Mouse (Mus musculus) c-Kit-positive CD71-negative TER-119-negative erythroid progenitor cells, embryonic 14.5 days (primary cell): ENCODE data around the gene Ada.

Source experiments
- DNase-seq: peaks from one replicate; pipeline ENCODE4 v3.0.0-alpha.2; 2013; ENCODE audit warnings: low read depth

Gene Ada

DNA sequence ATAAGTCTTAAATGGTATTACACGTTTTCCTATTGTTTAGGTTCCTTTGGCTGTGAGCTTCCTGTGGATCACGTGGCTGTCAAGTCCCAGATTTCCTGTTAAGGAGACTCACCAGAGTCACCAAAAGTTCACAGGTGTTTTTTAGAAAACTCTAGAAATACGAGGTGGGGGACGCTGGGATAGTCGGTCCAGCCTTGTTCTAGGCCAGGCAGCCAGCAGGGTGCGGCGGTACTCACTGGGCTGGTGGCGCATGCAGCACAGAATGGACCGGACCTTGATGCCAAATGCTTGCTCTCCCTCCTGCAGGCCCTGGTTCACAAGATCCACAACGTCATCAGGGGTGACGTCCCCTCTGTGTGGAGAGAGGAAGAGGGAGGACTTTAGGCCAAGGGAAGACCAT lies 18.0 kb downstream of the Ada start:
- DNase-seq: no peak

DNA sequence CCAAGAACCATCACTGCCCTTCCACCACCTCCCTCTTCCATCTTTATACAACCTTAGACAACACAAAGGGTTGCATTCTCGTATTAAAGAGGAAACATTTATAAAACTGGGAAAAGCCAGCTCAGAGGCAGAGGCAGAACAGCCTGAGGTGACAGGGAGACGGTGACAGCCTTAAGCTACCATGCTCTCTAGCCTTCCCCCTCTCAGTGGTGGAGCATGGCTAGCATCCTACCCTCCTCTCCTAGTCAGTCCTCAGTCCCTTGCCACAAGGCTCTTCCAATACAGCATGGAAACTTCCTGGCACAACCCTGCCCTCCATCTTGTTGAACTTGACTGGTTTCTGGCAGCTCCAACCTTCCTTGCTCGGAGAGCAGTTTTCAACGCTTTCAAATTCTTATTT lies 21.7 kb downstream of the Ada start:
- no peak for DNase-seq

DNA sequence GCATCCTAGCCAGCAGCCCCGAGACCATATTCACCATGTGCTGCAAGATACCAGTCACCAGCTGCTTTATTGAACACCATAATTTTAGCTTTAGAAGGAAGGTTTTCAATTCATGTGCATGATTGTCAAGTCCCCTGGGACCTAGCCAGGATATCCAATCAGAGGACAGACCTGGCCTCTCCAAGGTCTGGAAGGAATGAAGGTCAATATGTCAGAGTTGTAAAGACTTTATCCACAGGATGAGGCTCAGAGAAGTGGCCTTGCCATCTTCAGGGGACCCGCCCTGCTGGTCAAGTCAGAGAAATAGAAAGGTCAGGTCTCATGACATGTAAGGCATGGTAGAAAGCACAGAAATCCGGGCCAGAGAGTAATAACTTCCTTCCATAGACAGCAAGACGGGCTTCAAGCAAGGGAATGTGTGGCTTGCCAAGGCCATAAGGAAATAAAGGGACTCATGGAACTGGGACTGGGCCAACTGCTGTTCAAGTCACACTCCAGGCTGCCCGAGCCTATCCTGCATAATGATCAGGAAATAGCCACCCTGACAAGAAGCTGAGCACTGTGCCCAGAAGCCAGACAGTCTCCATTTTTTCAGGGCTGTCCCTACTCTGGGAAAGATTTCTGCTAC lies 23.2 kb downstream of the Ada start:
- no peak for DNase-seq

DNA sequence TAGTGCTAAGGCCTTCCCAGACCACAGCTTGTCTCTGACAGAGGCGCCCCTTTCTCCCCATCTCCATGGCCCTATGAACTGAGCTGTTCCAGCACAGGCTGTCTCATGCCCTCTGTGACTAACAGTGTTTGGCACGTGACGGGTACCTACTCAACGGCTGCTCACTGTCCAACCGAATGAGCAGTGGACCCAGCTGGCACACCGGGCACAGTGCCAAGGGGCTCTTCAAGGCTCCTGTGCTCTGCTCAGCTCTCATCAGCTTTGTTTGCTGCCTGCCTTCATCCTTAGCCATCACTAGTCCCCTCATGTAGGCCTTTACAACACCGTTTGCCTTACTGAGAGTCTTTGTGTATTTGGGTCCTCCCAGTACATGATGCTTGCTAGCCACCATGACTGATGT lies 27.5 kb downstream of the Ada start:
- no peak for DNase-seq

DNA sequence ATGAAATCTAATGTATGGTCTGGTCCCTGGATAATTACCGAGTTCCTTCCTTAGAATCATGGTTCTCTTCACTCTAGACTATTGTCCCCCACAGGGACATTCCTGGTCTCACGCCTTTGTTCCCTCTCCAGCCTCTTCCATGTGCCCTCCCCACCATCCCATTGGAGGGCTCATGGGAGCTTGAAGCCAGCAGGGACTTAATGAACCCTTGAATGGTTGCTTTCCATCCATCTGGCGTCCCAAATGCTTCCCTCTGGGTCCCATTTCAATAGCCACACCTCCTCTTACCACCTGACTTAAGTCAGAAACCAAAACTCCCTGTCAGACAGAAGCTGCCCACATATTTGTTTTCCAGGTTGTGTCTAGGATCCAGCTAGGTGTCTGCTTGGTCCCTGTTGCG lies 30.4 kb downstream of the Ada start:
- DNase-seq: no peak

DNA sequence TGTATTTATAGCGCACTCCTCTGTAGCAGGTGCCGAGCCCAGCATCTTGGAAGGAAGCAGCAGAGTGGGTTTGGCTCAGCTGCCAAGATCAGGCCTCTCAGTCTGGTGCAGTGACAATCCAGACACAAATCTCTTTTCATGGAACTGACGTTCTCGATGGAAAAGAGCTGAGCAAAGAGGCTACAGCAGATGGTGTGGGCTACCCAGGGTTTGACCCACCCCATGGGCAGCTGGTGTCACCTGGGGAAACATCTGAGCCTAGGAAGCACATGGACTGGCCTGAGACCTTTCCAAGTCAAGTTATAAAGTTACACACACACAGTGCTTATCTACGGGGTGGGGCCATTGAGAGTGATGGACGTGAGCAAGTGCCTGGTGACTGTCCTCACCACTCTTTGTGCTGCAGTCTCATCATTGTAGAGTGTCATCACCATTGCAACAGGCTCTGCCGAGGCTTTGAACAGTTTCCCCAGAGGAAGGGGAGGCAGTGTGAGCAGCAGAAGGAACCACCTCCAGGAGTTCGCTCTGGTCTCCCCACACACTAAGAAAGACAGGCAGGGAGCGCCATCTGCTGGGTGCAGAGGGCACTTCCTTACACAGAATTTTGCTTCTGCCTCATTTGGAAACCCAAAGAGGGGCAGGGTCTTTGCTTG lies 31.0 kb downstream of the Ada start:
- DNase-seq: peak; percentile 88

DNA sequence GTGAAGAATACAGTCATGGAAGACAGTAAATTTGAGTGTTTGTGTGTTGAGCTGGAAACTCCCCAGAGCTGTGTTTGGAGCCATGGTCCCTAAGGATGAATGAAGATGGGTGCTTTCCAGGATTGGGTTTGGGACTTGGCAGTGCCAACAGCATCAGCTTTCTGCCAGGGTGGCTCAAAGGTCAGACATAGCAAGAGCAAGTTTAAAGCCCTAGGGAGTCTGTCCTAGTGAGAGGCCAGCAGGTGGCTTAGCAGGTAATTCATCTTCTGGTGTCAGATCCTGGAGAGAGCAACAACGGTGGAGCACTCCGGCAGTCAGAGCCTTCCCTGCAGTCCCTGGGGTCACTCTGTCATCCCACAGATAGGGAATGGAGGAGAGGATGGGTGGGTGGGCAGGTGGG lies 31.5 kb downstream of the Ada start:
- DNase-seq: no peak

DNA sequence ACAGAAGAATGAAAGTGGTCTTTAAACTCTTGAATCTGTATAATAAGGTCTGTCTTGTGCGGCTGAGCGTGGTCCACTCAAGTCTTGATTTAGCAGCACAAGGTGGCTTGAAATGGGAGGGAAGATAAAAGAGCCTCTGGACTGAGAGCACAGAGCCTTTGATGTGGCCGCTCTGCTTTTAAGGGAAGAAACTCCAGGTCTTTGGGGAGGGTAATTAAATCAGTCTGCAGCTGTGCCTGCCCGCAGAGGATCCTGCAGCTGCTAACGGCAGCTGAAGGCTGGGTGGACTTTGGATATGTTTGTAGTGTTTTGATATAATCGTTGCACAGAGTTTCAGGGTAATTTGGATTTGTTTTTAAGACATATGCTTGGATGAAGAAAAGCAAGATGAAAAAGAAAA lies 33.2 kb downstream of the Ada start:
- no peak for DNase-seq

DNA sequence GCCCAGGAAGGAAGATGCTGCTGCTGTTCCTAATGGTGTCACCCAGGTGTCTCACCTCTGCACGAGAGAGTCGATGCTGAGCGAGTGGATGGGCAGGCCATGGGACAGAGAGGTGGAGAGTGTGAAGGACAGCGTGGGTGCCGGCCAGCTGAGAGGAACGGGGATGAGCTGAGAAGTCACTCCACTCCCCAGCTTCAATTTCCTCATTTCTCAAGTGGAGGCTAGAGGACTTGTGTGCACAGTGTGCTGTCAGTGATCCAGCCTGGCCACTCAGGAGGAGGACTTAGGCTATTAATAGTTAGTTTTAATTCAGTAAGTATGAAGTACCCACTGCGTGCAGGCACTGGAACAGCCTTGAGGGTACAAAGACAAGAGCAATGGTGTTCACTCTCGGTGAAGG lies 33.6 kb downstream of the Ada start:
- DNase-seq: no peak

DNA sequence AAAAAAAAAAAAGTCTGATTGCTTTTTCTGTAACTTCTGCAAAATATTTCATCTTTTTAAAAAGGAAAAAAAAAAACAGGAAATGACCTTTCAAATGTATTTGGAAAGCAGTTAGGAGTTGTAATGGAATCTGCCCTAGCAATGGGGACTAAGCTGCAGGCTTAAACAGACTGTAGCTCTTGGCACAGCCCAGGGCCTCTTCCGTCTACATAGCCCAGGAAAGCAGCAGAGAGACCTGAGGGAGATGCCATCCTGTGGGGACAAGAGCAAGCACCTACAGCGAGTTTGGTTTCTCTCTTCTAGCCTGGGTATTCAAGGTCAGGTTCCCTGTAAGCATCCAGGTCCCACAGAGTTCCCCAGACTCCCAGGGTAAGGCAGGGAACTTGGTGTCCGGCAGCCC lies 36.7 kb downstream of the Ada start:
- no peak for DNase-seq

DNA sequence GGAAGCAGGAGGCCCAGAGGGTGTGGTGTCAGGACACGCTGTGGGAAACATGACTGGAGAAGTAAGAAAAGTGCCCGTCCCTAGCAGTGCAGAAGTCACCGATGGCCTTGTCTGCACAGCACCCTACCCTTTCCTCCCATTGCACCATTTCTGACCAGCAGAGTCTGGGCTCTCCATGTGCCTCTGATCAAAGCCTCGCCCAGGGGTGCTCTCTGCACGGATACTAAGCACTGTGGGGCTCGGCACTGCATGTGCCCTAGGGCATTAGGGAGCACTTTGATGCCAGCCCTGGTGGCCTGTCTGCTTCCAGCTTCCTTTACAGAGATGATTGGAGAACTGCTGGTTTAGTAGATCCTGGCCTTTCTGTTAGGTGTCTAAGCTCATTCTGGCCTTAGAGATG lies 37.2 kb downstream of the Ada start:
- no peak for DNase-seq

DNA sequence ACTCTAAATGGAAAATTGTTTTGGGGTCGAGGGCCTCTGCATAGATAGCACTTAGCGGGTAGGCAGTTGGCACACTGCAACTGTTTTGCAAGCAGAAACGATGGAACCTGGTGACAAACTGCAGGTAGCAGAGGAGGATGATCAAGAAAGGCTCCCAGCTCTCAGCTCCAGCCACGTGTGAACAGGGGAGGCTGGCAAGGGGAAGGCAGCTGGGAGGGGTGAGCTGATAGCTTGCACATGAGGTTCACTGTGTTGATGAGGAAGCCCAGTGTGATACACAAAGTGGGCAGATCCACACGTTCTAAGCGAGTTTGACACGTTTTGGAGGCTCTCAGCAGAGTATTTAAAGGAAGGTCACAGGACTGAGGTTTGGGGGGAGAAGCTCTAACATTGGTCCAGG lies 37.6 kb downstream of the Ada start:
- DNase-seq: no peak

DNA sequence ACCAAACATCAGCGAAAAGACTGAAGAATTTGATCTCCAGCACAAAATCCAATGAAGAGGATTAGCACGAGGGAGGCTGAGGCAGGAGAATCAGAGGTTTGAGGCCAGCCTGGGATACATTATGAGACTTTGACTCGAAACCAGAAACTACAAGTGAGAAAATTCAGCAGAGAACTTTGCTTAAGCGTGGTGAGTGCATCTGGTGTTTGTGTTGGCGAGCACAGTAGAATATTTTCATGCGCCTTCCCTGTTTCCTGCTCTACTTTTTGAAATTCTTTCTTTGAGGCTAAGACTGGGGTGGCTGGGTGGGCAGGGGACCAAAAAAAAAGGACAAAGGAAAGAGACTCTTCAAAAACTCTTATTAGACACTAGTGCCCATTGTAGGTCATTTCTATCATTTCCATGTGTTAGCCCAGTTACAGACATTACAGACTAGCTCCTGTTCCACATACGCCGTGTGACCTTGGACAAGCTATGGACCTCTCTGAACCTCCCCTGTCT lies 38.6 kb downstream of the Ada start:
- DNase-seq: no peak

DNA sequence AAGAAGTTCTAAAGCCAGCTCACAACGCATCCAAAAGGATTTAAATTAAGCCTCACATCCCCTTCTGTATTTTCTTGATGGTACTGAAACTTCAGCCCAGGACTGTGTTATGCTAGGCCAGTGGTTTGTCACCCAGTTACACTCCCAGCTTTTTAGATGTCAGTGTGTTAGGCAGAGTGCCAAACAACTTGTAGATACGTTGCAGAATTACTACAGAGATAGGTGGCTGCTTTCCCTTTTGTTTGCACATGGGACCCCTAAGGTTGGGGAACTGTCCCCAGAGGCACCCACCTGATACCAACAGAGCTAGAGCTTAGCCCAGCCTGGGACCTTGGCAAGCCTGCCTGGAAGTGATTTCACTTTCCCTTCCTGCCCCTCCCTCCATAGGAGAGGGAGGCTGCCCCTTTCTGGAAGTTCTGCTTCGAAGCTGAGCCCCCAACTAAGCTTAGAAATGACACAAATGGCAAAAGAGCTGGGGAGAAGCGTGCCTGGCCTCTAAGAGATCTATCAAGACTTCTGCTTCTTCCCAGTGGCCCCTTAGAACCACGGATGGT lies 39.4 kb downstream of the Ada start:
- no peak for DNase-seq

DNA sequence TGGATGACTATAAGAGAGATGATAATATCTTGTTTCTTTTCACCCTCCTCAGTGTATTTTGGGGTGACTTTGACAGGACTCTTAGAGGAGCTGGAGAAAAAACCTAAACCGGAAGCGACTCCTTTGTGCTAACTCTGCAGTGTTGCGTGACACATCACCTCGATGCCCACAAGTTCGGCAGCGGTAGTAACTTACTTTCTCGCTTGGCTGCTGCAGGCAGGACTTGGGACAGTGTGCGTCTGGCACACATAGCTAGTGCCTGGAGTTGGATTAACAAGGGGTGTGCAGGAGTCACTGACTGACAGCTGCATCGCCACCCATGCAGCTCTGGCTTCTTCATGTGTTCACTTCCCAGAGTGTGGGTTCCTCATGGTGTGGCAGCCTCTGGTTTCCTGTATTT lies 40.0 kb downstream of the Ada start:
- no peak for DNase-seq

DNA sequence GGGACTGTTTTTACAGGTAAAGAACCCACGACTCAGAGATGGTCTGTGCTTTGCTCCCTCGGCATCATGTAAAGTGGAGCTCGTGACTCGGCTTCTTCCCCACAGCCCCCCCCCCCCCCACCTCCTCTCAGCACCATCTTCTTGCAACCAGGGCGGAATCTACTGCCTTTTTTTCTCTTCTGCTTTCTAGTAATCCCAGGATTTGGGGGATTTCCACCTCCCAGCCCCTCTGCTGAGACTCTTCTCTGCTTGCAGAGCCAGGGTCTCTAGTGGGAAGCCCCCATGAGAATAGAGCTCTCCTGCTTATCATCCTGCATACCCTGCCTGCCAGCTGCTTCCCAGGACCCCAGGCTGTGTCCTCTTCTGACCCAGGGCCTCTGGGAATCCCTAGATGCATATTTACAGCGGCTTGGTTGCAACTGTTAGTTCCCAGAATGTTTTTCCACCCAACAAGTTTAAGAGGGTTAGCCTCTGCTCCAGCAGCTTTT lies 41.2 kb downstream of the Ada start:
- no peak for DNase-seq

DNA sequence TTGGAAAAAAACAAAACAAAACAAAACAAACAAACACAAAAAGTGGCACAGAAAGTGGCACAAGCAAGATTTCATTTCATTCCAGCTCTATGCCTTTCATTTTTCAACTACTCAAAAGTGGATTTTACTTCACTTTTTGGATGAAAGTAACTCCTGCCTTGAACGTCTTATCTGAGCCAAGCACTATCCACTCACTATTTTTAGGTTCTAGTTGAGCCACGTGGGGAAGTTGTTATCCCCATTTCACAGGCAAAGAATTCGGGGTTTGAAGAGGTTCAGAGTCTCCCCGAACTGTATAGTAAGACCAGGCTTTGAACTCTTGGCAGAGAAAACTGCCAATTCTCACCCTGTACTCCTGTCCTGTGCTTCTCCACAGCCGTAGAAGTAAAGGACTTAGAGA lies 41.7 kb downstream of the Ada start:
- DNase-seq: no peak

DNA sequence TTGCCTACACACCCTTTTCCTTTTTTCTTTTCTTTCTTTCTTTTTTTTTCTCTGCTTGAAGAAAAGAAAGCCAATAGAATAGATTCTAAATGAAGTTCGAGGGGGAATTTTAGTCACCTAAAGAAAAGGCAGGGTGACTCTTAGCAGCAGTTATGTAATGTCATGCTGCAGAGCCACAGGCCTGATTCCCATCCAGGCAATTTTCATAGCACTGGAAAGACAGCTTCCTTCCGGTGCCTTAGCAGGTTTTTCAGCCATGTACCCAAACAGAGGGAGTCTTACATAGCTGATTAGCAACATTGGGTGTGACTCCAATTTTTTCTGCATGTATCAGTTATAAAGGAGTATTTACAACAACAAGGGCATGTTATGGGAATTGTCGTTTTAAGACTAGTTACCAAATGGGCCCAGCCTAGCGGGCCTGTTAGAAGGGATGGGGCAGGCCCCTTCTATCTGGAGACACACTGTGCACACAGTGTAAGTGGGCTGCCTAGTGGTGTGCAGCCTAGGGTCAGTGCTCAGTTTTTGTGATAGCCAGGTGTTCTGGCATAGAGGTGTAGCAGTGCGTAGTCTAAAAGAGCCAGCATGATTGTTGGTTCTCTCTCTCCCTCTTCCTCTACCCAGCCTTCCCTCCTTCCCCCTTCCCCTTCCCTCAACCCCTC lies 46.3 kb downstream of the Ada start:
- DNase-seq: no peak

DNA sequence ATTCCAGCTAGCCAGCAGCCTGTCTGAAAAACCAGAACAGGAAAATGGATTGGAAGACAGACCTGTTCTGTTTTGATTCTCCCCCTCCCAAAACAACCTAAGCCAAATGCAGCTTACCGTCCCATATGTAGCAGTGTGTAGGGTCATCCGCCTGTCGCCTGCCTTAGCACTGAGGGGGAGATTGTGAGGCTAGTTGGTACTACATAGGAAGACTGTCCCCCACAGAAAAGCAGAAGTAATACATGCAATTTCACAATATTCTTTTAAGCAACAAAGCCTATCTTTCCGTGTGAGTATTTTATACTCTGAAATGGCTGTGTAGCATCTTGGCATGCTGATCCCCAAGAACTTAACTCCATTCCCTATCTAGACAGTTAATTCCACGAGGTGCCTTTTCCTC lies 47.1 kb downstream of the Ada start:
- no peak for DNase-seq

DNA sequence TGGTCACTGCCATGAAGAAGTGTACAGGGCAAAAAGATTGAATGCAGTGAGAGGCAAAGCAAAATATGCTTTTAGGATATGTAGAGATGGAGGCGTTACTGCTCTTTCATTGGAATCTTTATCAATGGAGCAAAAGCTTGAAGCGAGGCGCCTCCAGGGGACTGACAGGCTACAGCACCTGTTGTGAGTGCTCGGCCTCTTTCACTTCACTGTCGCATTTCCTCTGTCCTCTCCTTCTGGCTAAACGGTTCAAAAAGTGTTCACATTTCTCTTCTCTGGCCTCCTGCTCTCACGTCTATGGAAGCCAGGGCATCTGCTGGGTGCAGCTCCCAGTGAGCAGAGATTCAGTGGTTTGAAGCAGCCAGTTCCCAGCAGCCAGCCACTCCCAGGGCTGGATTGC lies 47.6 kb downstream of the Ada start:
- no peak for DNase-seq

DNA sequence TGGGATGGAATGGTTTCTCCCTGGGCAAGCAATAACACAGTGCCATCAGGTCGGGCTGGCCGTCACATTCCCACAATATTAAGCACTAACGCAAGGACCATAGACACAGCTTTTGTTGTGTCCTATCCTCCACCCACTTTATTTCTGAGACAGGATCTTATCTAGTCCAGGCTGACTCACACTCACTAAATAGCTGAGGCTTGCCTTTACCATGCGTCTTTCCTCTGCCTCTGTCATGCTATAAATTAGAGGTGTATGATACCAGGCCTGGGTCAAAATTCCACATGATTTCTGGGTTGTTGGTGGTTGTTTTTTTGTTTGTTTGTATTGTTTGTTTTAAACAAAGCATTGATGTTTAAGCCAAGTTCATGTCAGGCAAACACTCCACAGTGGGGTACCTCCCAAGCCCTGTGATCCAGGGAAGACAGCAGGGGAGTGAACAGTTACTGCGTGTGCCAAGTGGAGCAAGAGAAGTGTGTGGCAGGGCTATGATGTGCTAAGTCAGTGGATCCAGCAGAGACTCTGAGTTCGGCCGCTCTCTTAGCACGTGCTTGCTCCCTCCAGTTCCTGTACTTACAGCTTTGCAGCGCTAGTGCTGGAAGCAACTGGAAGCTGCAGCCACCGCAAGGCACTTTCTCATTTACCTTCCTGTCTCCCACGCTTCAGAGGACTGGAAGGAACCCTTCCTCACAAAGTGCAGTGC lies 50.8 kb downstream of the Ada start:
- DNase-seq: no peak

DNA sequence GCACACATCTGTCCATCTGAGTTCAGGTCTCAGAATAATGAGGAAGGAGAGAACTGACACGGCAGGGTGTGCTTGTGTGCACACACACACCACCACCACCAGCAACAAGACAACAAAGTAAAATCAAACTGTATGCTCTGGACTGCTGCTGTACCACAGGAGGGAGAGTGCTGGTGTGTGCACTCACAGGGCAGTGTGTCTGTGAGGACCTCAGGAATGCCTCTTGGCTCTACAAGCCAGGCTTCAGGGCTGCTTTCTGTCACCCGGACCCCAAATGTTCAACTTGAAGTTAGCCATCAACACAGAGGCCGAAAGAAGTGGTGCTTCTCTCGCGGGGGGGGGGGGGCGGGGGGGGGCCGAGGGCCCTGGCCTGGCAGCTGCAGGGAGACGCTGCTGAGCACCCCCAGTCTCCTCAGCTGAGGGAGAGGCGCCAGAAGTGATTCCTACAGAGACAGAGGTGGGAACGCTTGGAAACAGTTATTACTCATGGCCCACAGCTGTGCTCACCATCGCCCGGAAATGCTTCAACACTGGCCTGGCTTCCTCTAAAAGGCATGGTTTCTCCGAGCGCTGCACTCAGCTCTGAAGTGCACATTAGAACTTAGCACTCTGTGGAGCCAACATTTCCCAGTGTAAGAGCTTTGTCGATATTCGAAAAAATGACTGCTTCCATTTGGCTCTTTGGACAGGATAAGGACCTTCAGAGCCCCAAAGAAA lies 52.1 kb downstream of the Ada start:
- no peak for DNase-seq
